Mouse (Mus musculus): ENCODE results near the gene Smim27. TPM values are rescaled to one million over a fixed set of nuclear protein-coding genes. Genes with fewer than 3 reads are reported as not detected.
"Not testable (repeated sequence)": the region's sequence is repeated elsewhere in the genome, so short reads cannot be mapped to it uniquely, and the experiment has no call there.

The Smim27 gene
- total RNA-seq, 1 experiment from 2014 or later: 13.1 TPM

GRCm38 (mm10) chr4:40250984-40251383 is 18.4 kb upstream of the Smim27 start:
- no peak for ATAC-seq (replicated peaks; ENCODE audit: insufficient number of reproducible peaks, low FRiP score, low TSS enrichment, poor library complexity, severe bottlenecking)

GRCm38 (mm10) chr4:40253766-40254165 is 15.6 kb upstream of the Smim27 start:
- no peak for ATAC-seq (replicated peaks; ENCODE audit: insufficient number of reproducible peaks, low FRiP score, low TSS enrichment, poor library complexity, severe bottlenecking)

- ATAC-seq (replicated peaks; ENCODE audit: insufficient number of reproducible peaks, low FRiP score, low TSS enrichment, poor library complexity, severe bottlenecking): no peak
Measured at GRCm38 (mm10) chr4:40254385-40255103, 14.8 kb upstream of the Smim27 start.

GRCm38 (mm10) chr4:40264321-40264720 is 5.1 kb upstream of the Smim27 start:
- no peak for ATAC-seq (replicated peaks; ENCODE audit: insufficient number of reproducible peaks, low FRiP score, low TSS enrichment, poor library complexity, severe bottlenecking)

GRCm38 (mm10) chr4:40267681-40268080 is 1.7 kb upstream of the Smim27 start:
- ATAC-seq (replicated peaks; ENCODE audit: insufficient number of reproducible peaks, low FRiP score, low TSS enrichment, poor library complexity, severe bottlenecking): no peak

- peak; percentile 50 for ATAC-seq (replicated peaks; ENCODE audit: insufficient number of reproducible peaks, low FRiP score, low TSS enrichment, poor library complexity, severe bottlenecking)
Measured at GRCm38 (mm10) chr4:40268204-40268813, 1.1 kb upstream of the Smim27 start.

GRCm38 (mm10) chr4:40268835-40269234 is 544 bp upstream of the Smim27 start:
- peak; percentile 23; the same call in 1 of the 2 replicates for ATAC-seq (replicated peaks; ENCODE audit: insufficient number of reproducible peaks, low FRiP score, low TSS enrichment, poor library complexity, severe bottlenecking)

GRCm38 (mm10) chr4:40278880-40279275 is 9.5 kb downstream of the Smim27 start:
- no peak for ATAC-seq (replicated peaks; ENCODE audit: insufficient number of reproducible peaks, low FRiP score, low TSS enrichment, poor library complexity, severe bottlenecking)

GRCm38 (mm10) chr4:40279276-40279900 is 10.0 kb downstream of the Smim27 start, which contains the start of gene Ndufb6:
Gene Ndufb6 (minus strand): TSS chr4:40279421.
- ATAC-seq (replicated peaks; ENCODE audit: insufficient number of reproducible peaks, low FRiP score, low TSS enrichment, poor library complexity, severe bottlenecking): peak; percentile 99

GRCm38 (mm10) chr4:40285582-40285981 is 16.2 kb downstream of the Smim27 start:
- peak; percentile 66; the same call in 1 of the 2 replicates for ATAC-seq (replicated peaks; ENCODE audit: insufficient number of reproducible peaks, low FRiP score, low TSS enrichment, poor library complexity, severe bottlenecking)

- peak; percentile 70; the same call in 1 of the 2 replicates for ATAC-seq (replicated peaks; ENCODE audit: insufficient number of reproducible peaks, low FRiP score, low TSS enrichment, poor library complexity, severe bottlenecking)
Measured at GRCm38 (mm10) chr4:40287415-40287814, 18.0 kb downstream of the Smim27 start.

- ATAC-seq (replicated peaks; ENCODE audit: insufficient number of reproducible peaks, low FRiP score, low TSS enrichment, poor library complexity, severe bottlenecking): no peak
Measured at GRCm38 (mm10) chr4:40289046-40289445, 19.7 kb downstream of the Smim27 start.

- ATAC-seq (replicated peaks; ENCODE audit: insufficient number of reproducible peaks, low FRiP score, low TSS enrichment, poor library complexity, severe bottlenecking): not testable (repeated sequence)
Measured at GRCm38 (mm10) chr4:40291511-40291910, 22.1 kb downstream of the Smim27 start.

GRCm38 (mm10) chr4:40299169-40299568 is 29.8 kb downstream of the Smim27 start:
- no peak for ATAC-seq (replicated peaks; ENCODE audit: insufficient number of reproducible peaks, low FRiP score, low TSS enrichment, poor library complexity, severe bottlenecking)

GRCm38 (mm10) chr4:40301076-40301789 is 31.9 kb downstream of the Smim27 start:
- ATAC-seq (replicated peaks; ENCODE audit: insufficient number of reproducible peaks, low FRiP score, low TSS enrichment, poor library complexity, severe bottlenecking): peak; percentile 87

GRCm38 (mm10) chr4:40302445-40303125 is 33.2 kb downstream of the Smim27 start:
- no peak for ATAC-seq (replicated peaks; ENCODE audit: insufficient number of reproducible peaks, low FRiP score, low TSS enrichment, poor library complexity, severe bottlenecking)

- no peak for ATAC-seq (replicated peaks; ENCODE audit: insufficient number of reproducible peaks, low FRiP score, low TSS enrichment, poor library complexity, severe bottlenecking)
Measured at GRCm38 (mm10) chr4:40309682-40310081, 40.3 kb downstream of the Smim27 start.

- no peak for ATAC-seq (replicated peaks; ENCODE audit: insufficient number of reproducible peaks, low FRiP score, low TSS enrichment, poor library complexity, severe bottlenecking)
Measured at GRCm38 (mm10) chr4:40310796-40311383, 41.5 kb downstream of the Smim27 start.
